Mouse (Mus musculus) kidney, adult 2 months (tissue): ENCODE measurements around the gene Vipas39. TPM values are rescaled to one million over a fixed set of nuclear protein-coding genes. Genes with fewer than 3 reads are reported as not detected.
A peak's percentile ranks its signal among the peaks of the same experiment; 100 is the strongest.
"Not testable (repeated sequence)": the region's sequence is repeated elsewhere in the genome, so short reads cannot be mapped to it uniquely, and the experiment has no call there.

Experiments
- DNase-seq: peaks from one replicate; pipeline ENCODE4 v3.0.0; 2021
- H3K27ac ChIP-seq: fragments of 200-500 bp; 2 replicates; pipeline ENCODE4 v1.5.1; 2012; ENCODE audit warnings: low read depth, low read length, control low read depth, inconsistent platforms; ENCODE audit not compliant: insufficient read depth
- H3K27me3 ChIP-seq: fragments of 200-500 bp; replicated peaks from 2 replicates; pipeline ENCODE4 v1.6.1; 2012; ENCODE audit warnings: mild to moderate bottlenecking, moderate library complexity, low read length, inconsistent platforms; ENCODE audit not compliant: control insufficient read depth, insufficient read depth
- H3K36me3 ChIP-seq: fragments of 200-500 bp; 2 replicates; pipeline ENCODE4 v1.6.1; 2012; ENCODE audit warnings: mild to moderate bottlenecking, moderate library complexity, low read length, inconsistent platforms; ENCODE audit not compliant: control insufficient read depth, insufficient read depth
- H3K4me1 ChIP-seq: fragments of 200-500 bp; 2 replicates; pipeline ENCODE4 v1.6.1; 2011; ENCODE audit warnings: low read length; ENCODE audit not compliant: control insufficient read depth, insufficient read depth
- H3K4me3 ChIP-seq: fragments of 200-500 bp; 2 replicates; pipeline ENCODE4 v1.5.1; 2011; ENCODE audit warnings: mild to moderate bottlenecking, low read depth, low read length, control low read depth; ENCODE audit not compliant: insufficient read depth
- CTCF ChIP-seq: fragments of 200-500 bp; conservative IDR thresholded peaks from 2 replicates; pipeline ENCODE4 v1.5.1; 2011; ENCODE audit warnings: low read depth, mild to moderate bottlenecking, control low read depth, low read length, moderate library complexity, mixed read lengths; ENCODE audit not compliant: insufficient read depth, insufficient read length
- POLR2A ChIP-seq: fragments of 200-500 bp; IDR thresholded peaks from one replicate; pipeline ENCODE4 v1.6.1; 2011; ENCODE audit warnings: low read depth, low read length, control low read depth
- WGBS: fragments of 180-500 bp; shearing (Covaris S2); methylation state at CpG from one replicate; pipeline ENCODE4 v1.1.7; 2018; 5-methylcytosine and 5-hydroxymethylcytosine counted together
- polyA plus RNA-seq: library from polyadenylated mRNA; depleted of rRNA; stranded (reverse); fragments of >200 nt; gene quantifications from 2 replicates; pipeline ENCODE4 v1.2.3, GENCODE M21; 2012

The Vipas39 gene
- polyA plus RNA-seq, 1 experiment: 47.4 TPM

DNA sequence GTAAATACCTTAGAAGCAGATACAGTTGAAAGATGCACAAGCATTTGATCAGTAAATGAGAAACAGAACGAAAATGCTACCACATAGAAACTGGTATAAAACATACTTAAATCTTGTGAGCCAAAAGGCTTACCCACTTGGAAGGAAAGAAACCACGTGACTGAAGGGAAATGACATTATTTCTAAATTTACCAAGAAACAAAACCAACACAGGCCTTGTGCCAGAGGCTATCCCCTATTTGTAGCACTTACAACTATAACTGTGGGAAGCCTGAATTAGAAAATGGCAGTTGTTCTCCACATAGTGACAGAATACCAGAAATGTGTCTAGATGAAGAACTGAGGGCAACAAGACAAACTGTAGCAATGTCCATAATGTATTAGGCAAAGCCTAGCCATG is 50.0 kb downstream of the Vipas39 start:
- no peak overlapping the region for H3K4me3 ChIP-seq
- no peak for DNase-seq
- H3K27me3 ChIP-seq: no peaks in the 10 kb centered on the region
- no peaks in the 10 kb centered on the region for H3K36me3 ChIP-seq
- H3K27ac ChIP-seq: no peak overlapping the region
- TF ChIP-seq POLR2A (no peak), CTCF (no peak)
- WGBS: 65% methylated on average over 2 of the region's 2 CpGs
- no peaks in the 10 kb centered on the region for H3K4me1 ChIP-seq

DNA sequence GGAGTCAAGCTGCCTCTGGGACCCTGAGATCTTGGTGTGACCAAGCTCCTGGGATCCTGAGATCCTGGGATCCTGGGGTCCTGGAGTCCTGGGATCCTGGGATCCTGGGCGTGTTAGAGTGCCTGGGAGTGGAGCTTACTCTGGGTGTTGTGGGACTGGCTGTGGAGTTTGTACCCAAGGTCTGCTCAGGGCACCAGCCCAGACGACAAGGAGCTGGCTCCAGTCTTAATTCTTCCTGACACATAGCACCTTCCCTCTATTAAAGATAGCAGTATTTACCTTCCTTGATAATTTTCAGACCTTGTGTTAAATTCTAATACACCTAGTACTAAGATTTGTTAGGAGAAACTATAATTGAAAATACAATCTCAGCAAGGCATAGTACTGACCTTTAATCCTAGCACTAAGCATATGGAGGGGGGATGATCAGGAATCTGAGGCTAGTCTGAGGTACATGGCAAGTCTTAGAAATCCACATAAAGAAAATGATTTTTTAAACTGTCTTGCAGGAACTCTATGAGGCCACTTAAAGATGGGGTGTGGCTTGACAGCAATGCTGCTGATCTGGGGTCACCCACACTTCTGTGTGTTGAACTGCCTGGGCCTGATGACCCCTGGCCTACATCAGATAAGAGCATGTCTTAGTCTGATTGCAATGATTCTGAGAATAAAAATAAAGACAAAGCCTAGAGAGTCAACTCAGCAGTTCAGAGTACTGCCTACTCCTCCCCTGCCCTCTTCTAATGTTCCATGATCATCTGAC is 53.0 kb downstream of the Vipas39 start:
- Histone ChIP-seq H3K4me3 (no peak overlapping the region), H3K36me3 (no peaks in the 10 kb centered on the region), H3K4me1 (no peaks in the 10 kb centered on the region), H3K27ac (no peak overlapping the region), H3K27me3 (no peaks in the 10 kb centered on the region)
- 40% methylated on average over 2 of the region's 2 CpGs for WGBS
- no peak for DNase-seq
- TF ChIP-seq POLR2A (no peak), CTCF (no peak)

DNA sequence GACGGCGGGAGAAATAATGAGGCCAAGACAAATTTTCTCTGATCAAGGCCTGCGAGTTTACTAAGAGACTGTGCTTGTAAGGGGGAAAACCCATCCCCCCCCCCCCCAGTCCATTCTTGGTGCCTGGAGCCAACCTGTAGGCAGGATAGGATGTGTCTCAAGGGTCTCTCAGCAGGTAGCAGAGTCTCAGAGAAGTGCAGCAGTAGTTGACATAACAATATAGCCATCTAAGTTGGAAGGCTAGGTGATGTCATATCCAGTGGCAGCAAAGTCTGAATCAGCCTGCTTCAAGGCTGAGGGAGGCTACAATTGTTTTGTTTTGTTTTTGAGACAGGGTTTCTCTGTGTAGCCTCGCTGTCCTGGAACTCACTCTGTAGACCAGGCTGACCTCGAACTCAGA is 60.3 kb downstream of the Vipas39 start:
- not testable (repeated sequence) for DNase-seq, H3K4me1 ChIP-seq, H3K36me3 ChIP-seq, H3K4me3 ChIP-seq, H3K27me3 ChIP-seq, H3K27ac ChIP-seq
- 94% methylated on average over 5 of the region's 5 CpGs for WGBS

DNA sequence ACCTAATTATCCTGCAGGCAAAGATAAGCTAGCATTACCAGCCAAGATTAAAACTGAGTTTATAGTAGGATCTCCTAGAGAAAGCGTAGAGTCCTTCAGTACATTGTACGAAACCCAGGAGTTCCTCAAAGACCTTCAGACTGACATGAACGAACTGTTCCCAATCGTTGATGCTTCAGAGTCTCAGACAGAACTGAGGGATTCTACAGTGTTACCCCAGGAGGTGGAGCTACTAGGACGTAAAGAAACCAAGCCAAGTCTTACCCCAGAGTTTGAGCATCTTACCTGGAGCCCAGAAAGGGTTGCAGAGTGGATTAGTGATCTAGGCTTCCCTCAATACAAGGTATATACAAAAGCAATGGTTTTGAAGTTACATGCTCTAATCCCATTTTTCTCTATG is 64.4 kb downstream of the Vipas39 start:
- Histone ChIP-seq H3K4me1 (peaks cover 8% of the 10 kb centered on the region; the same call in 1 of the 2 replicates), H3K27me3 (no peaks in the 10 kb centered on the region), H3K27ac (no peak overlapping the region), H3K4me3 (no peak overlapping the region), H3K36me3 (no peaks in the 10 kb centered on the region)
- TF ChIP-seq CTCF (no peak), POLR2A (no peak)
- WGBS: 66% methylated on average over 5 of the region's 5 CpGs
- DNase-seq: no peak

DNA sequence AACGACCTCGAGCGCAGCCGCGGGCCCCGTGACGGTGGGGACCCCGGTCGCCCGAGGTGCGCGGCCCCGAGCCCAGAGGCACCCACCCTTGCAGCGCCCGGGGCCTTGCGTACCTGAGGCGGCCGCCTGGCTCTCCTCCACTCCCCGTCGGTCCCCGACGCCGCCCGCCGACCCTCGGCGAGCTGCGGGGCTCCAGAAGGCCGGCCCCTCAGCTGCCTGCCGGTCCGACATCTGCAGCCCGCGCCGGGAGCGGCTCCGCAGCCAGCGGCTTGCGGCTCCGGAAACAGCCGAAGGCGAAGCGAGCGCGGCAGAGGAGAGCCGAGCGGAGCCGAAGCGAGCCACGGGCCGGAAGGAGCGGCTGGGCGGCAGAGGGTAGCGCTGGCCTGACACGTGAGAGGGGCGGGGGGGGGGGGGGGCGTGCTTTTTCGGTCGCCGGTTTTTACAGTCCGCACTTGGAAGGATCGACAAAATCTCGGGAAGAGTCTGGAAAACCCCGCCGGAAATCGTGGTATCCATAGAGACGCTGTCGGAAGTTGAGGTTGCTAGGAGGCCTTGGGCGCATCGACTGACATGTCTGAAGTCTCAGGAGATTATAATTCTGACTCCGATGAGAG is 66.0 kb downstream of the Vipas39 start, which contains the start of gene Tmed8:
Tmed8 (minus strand) TSS at position 482 of the 614 bp plus-strand sequence.
- Histone ChIP-seq H3K36me3 (no peaks in the 10 kb centered on the region), H3K27ac (peak within 1 kb of the TSS; percentile 29), H3K4me3 (peak within 1 kb of the TSS; percentile 89), H3K4me1 (peaks cover 8% of the 10 kb centered on the region; the same call in 1 of the 2 replicates), H3K27me3 (no peaks in the 10 kb centered on the region)
- under 1% methylated on average over 69 of the region's 70 CpGs for WGBS
- TF ChIP-seq POLR2A (no peak), CTCF (no peak)
- peak; percentile 84 for DNase-seq

DNA sequence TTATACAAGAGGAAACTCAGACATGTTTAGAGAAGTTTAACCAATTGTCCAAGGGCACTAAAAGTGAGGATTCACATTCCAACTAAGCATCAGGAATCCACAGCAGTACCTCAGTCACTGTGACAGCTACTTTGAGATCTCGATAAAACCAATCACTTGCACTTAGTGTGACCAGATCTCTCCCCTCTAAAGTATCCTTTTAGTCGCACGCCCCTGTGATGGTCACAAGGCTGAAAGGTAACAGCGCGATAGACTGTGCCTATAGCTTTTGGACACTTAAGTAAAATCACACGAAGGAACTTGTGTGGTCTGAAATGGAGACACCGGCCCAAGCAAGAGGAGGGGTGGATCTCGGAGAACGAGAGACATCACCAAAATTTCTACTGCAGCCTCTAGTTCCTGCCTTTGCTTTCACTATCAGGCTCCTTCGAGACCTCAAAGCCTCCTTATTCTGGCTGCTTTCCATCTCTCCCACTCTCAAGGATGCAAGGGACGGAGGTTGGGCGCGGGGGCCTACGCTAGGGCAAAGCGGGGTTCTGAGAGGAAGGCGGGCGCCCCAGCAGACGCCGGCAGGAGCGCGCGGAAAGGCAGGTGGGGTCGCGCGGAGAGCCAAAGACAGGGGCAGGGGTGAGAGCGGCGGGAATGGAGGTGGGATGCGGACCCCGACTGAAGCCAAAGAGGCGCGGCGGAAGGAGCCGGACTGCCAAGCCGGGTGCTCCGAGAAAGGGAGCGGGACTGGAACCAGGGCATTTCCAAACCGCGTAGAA is 66.7 kb downstream of the Vipas39 start, which contains the start of gene Samd15:
Samd15 (plus strand) TSS at position 518 of the 767 bp plus-strand sequence.
- no peak for TF ChIP-seq CTCF
- no peak for TF ChIP-seq POLR2A
- WGBS: under 1% methylated on average over 38 of the region's 38 CpGs
- DNase-seq: peak; percentile 43
- Histone ChIP-seq H3K36me3 (no peaks in the 10 kb centered on the region), H3K27me3 (no peaks in the 10 kb centered on the region), H3K27ac (peak within 1 kb of the TSS; percentile 29), H3K4me3 (peak within 1 kb of the TSS; percentile 89), H3K4me1 (peaks cover 8% of the 10 kb centered on the region; the same call in 1 of the 2 replicates)

DNA sequence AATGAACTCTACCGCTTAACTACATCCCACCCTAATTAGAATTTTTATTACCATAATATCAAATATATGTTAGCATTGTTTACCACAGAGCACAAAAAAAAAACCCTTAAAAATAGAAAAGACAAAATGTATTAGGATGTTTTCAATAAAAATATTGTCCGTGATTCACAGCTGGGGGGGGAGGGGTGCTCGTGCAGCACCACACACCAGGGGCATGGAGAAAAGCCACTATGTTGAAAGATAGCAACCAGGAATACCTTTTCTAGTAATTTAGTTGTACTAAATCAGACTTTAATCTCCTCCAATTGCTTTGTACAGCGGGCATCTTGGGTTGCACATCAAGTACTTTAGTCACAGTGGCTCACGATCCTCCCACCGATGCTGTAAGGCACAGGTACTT is 67.3 kb downstream of the Vipas39 start:
- peak overlapping the region; percentile 89; the same call in 1 of the 2 replicates for H3K4me3 ChIP-seq
- no peak overlapping the region for H3K27ac ChIP-seq

More for the DNA sequence above, 67.3 kb downstream of the Vipas39 start:
- TF ChIP-seq POLR2A: no peak
- no peak for TF ChIP-seq CTCF
- DNase-seq: no peak
- Histone ChIP-seq H3K4me1 (peaks cover 8% of the 10 kb centered on the region; the same call in 1 of the 2 replicates), H3K36me3 (no peaks in the 10 kb centered on the region), H3K27me3 (no peaks in the 10 kb centered on the region)
- WGBS: 55% methylated on average over 6 of the region's 6 CpGs
